Mouse (Mus musculus): ENCODE measurements around the gene Syt7.
A peak's percentile ranks its signal among the peaks of the same experiment; 100 is the strongest.

Gene Syt7

GRCm38 (mm10) chr19:10388615-10389313 is at the start of gene Syt7:
TSS of gene Syt7 (plus strand) at chr19:10389090.
- peak; percentile 98 to 99 for DNase-seq

- no peak for DNase-seq
Observed at GRCm38 (mm10) chr19:10339271-10339670, 49.6 kb upstream of the Syt7 start.

GRCm38 (mm10) chr19:10340661-10341060 is 48.2 kb upstream of the Syt7 start:
- DNase-seq, result no peak

GRCm38 (mm10) chr19:10341152-10341551 is 47.7 kb upstream of the Syt7 start:
- DNase-seq, result peak; percentile 82 to 83

- DNase-seq, result peak; percentile 62 to 68
Observed at GRCm38 (mm10) chr19:10341817-10342439, 47.0 kb upstream of the Syt7 start.

- no peak for DNase-seq
Observed at GRCm38 (mm10) chr19:10343866-10344265, 45.0 kb upstream of the Syt7 start.

GRCm38 (mm10) chr19:10345696-10346095 is 43.2 kb upstream of the Syt7 start:
- DNase-seq, result peak; percentile 27

GRCm38 (mm10) chr19:10347628-10348273 is 41.1 kb upstream of the Syt7 start:
- no peak for DNase-seq

GRCm38 (mm10) chr19:10352218-10352617 is 36.7 kb upstream of the Syt7 start:
- no peak for DNase-seq

- no peak for DNase-seq
Observed at GRCm38 (mm10) chr19:10354830-10355229, 34.1 kb upstream of the Syt7 start.

GRCm38 (mm10) chr19:10356845-10357503 is 31.9 kb upstream of the Syt7 start:
- DNase-seq, result peak in 1 of 2 experiments; percentile 12

GRCm38 (mm10) chr19:10359105-10359946 is 29.6 kb upstream of the Syt7 start:
- DNase-seq, result no peak

- no peak for DNase-seq
Observed at GRCm38 (mm10) chr19:10362473-10363129, 26.3 kb upstream of the Syt7 start.

GRCm38 (mm10) chr19:10363869-10364268 is 25.0 kb upstream of the Syt7 start:
- DNase-seq, result peak; percentile 32 to 40

GRCm38 (mm10) chr19:10366116-10366845 is 22.6 kb upstream of the Syt7 start:
- no peak for DNase-seq

GRCm38 (mm10) chr19:10367802-10368201 is 21.1 kb upstream of the Syt7 start:
- DNase-seq, result no peak

GRCm38 (mm10) chr19:10369936-10370335 is 19.0 kb upstream of the Syt7 start:
- DNase-seq, result no peak

GRCm38 (mm10) chr19:10373191-10373590 is 15.7 kb upstream of the Syt7 start:
- no peak for DNase-seq

GRCm38 (mm10) chr19:10375260-10375659 is 13.6 kb upstream of the Syt7 start:
- DNase-seq, result peak in 1 of 2 experiments; percentile 11

- DNase-seq, result no peak
Observed at GRCm38 (mm10) chr19:10379978-10380377, 8.9 kb upstream of the Syt7 start.

- no peak for DNase-seq
Observed at GRCm38 (mm10) chr19:10387660-10388059, 1.2 kb upstream of the Syt7 start.

Data from kidney, postnatal 4 days (tissue).